8 mouse cellular contexts compared by ENCODE assay signal in genomic region chr8:126884202-126884926, GRCm38 (mm10).
DNase-seq lines count a peak whose midpoint lies in the region; ATAC-seq and TF ChIP-seq lines count a peak whose summit lies in the region.

No protein-coding gene starts in this region.

- H3K9ac ChIP-seq in embryonic facial prominence, embryonic 12.5 days = no peak overlapping the region
- H3K9ac ChIP-seq in heart, embryonic 13.5 days = peak overlapping the region; percentile 45
- H3K9ac ChIP-seq in kidney, embryonic 16.5 days (replicated peaks; ENCODE audit: low read length) = no peak overlapping the region
- H3K9ac ChIP-seq in lung, postnatal 0 days (replicated peaks; ENCODE audit: low read depth) = no peak overlapping the region

- WGBS in embryonic facial prominence, embryonic 12.5 days = 41% methylated on average over 6 of the region's 6 CpGs
- WGBS in heart, embryonic 13.5 days = 29% methylated on average over 6 of the region's 6 CpGs
- WGBS in kidney, embryonic 16.5 days = 33% methylated on average over 6 of the region's 6 CpGs
- WGBS in lung, postnatal 0 days = 26% methylated on average over 6 of the region's 6 CpGs
- WGBS in small intestine, adult 2 months = 66% methylated on average over 6 of the region's 6 CpGs

- no peak overlapping the region for H3K4me2 ChIP-seq in embryonic facial prominence, embryonic 12.5 days (replicated peaks)
- H3K4me2 ChIP-seq in heart, embryonic 13.5 days = peak overlapping the region; percentile 35
- H3K4me2 ChIP-seq in kidney, embryonic 16.5 days (replicated peaks; ENCODE audit: low read depth, low read length) = no peak overlapping the region
- H3K4me2 ChIP-seq in lung, postnatal 0 days (replicated peaks; ENCODE audit: low read depth, low read length) = no peak overlapping the region

- no peak for ATAC-seq in embryonic facial prominence, embryonic 12.5 days (ENCODE audit: insufficient number of reproducible peaks, insufficient read depth, low FRiP score, low TSS enrichment)
- no peak for ATAC-seq in heart, embryonic 13.5 days (ENCODE audit: extremely low read depth, insufficient number of reproducible peaks, low FRiP score, low TSS enrichment)
- peak; percentile 32; the same call in 1 of the 2 replicates for ATAC-seq in kidney, embryonic 16.5 days (ENCODE audit: low FRiP score, low TSS enrichment)
- ATAC-seq in lung, postnatal 0 days = peak; percentile 84

- TF ChIP-seq EP300 in lung, postnatal 0 days (IDR thresholded peaks at IDR 0.05) = peak; percentile 75

- H3K36me3 ChIP-seq in embryonic facial prominence, embryonic 12.5 days = no peaks in the 10 kb centered on the region
- no peaks in the 10 kb centered on the region for H3K36me3 ChIP-seq in heart, embryonic 13.5 days
- no peaks in the 10 kb centered on the region for H3K36me3 ChIP-seq in kidney, embryonic 16.5 days (ENCODE audit: insufficient read depth, low read length)
- H3K36me3 ChIP-seq in lung, postnatal 0 days (ENCODE audit: insufficient read depth, low read length) = no peaks in the 10 kb centered on the region
- H3K36me3 ChIP-seq in small intestine, adult 2 months (ENCODE audit: control insufficient read depth, insufficient read depth, low read length) = no peaks in the 10 kb centered on the region

- H3K27me3 ChIP-seq in embryonic facial prominence, embryonic 12.5 days = no peaks in the 10 kb centered on the region
- H3K27me3 ChIP-seq in heart, embryonic 13.5 days (replicated peaks) = no peaks in the 10 kb centered on the region
- no peaks in the 10 kb centered on the region for H3K27me3 ChIP-seq in kidney, embryonic 16.5 days (ENCODE audit: insufficient read depth, low read length)
- H3K27me3 ChIP-seq in lung, postnatal 0 days (replicated peaks; ENCODE audit: insufficient read depth, low read length) = no peaks in the 10 kb centered on the region
- no peaks in the 10 kb centered on the region for H3K27me3 ChIP-seq in small intestine, adult 2 months (ENCODE audit: control insufficient read depth, insufficient read depth, low read length)

- no peak for TF ChIP-seq POLR2A in small intestine, adult 2 months (IDR thresholded peaks at IDR 0.05; ENCODE audit: low read depth, low read length)

- no peak overlapping the region for H3K4me3 ChIP-seq in embryonic facial prominence, embryonic 12.5 days
- H3K4me3 ChIP-seq in heart, embryonic 13.5 days = no peak overlapping the region
- H3K4me3 ChIP-seq in kidney, embryonic 16.5 days (ENCODE audit: low read length) = no peak overlapping the region
- H3K4me3 ChIP-seq in lung, postnatal 0 days (ENCODE audit: low read depth, low read length) = no peak overlapping the region
- no peak overlapping the region for H3K4me3 ChIP-seq in small intestine, adult 2 months (ENCODE audit: low read depth, low read length)

- H3K27ac ChIP-seq in embryonic facial prominence, embryonic 12.5 days = peak overlapping the region; percentile 4; the same call in 1 of the 2 replicates
- peak overlapping the region; percentile 93 for H3K27ac ChIP-seq in heart, embryonic 13.5 days (replicated peaks)
- H3K27ac ChIP-seq in kidney, embryonic 16.5 days (ENCODE audit: low read length) = peak overlapping the region; percentile 46; the same call in 1 of the 2 replicates
- peak overlapping the region; percentile 87 for H3K27ac ChIP-seq in lung, postnatal 0 days (ENCODE audit: low read length)
- H3K27ac ChIP-seq in small intestine, adult 2 months (ENCODE audit: insufficient read depth, low read depth, low read length) = peak overlapping the region; percentile 46

- peak; percentile 79 for DNase-seq in right cerebral cortex, adult 18-20 months
- no peak for DNase-seq in right cerebral cortex, postnatal 25 days
- DNase-seq in lung, postnatal 0 days (ENCODE audit: low spot score) = peak; percentile 95
- DNase-seq in thymus, postnatal 14 days = no peak

- no peaks in the 10 kb centered on the region for H3K9me3 ChIP-seq in embryonic facial prominence, embryonic 12.5 days
- H3K9me3 ChIP-seq in heart, embryonic 13.5 days = no peaks in the 10 kb centered on the region
- no peaks in the 10 kb centered on the region; the same call in 1 of the 2 replicates for H3K9me3 ChIP-seq in kidney, embryonic 16.5 days (ENCODE audit: low read length)
- no peaks in the 10 kb centered on the region for H3K9me3 ChIP-seq in lung, postnatal 0 days (ENCODE audit: low read length)

- H3K4me1 ChIP-seq in embryonic facial prominence, embryonic 12.5 days = peaks cover 28% of the 10 kb centered on the region
- H3K4me1 ChIP-seq in heart, embryonic 13.5 days = peaks cover 59% of the 10 kb centered on the region
- H3K4me1 ChIP-seq in kidney, embryonic 16.5 days (ENCODE audit: insufficient read depth, low read length) = peaks cover 26% of the 10 kb centered on the region
- H3K4me1 ChIP-seq in lung, postnatal 0 days (ENCODE audit: insufficient read depth, low read depth, low read length) = peaks cover 12% of the 10 kb centered on the region; the same call in 1 of the 2 replicates
- peaks cover 16% of the 10 kb centered on the region; the same call in 1 of the 2 replicates for H3K4me1 ChIP-seq in small intestine, adult 2 months (ENCODE audit: control insufficient read depth, insufficient read depth, insufficient read length, low read length)

- peak; percentile 12; the same call in 1 of the 2 replicates for TF ChIP-seq CTCF in lung, postnatal 0 days (IDR thresholded peaks at IDR 0.05)
- TF ChIP-seq CTCF in small intestine, adult 2 months (IDR thresholded peaks at IDR 0.05; ENCODE audit: extremely low read depth, insufficient read length, insufficient replicate concordance, low read depth, low read length) = no peak

Comparison
In these comparisons a context has a peak if more than half of its experiments do, and no peak if none do; other contexts are left out.
1. DNase-seq: peak in right cerebral cortex, adult 18-20 months (single experiment) and lung, postnatal 0 days (single experiment); none in right cerebral cortex, postnatal 25 days (single experiment) and thymus, postnatal 14 days (single experiment).
2. ATAC-seq: peak in kidney, embryonic 16.5 days (single experiment) and lung, postnatal 0 days (single experiment); none in embryonic facial prominence, embryonic 12.5 days (single experiment) and heart, embryonic 13.5 days (single experiment).
3. H3K27ac ChIP-seq: peak in every context shown above with its lines; median percentile 93 in heart, embryonic 13.5 days; 87 in lung, postnatal 0 days; 46 in kidney, embryonic 16.5 days; 46 in small intestine, adult 2 months; 4 in embryonic facial prominence, embryonic 12.5 days.